Mouse (Mus musculus): ENCODE results near the gene Gm49396. TPM values are rescaled to one million over a fixed set of nuclear protein-coding genes. Genes with fewer than 3 reads are reported as not detected.

The Gm49396 gene
- polyA plus RNA-seq, 1 experiment = 1.9 TPM

DNA sequence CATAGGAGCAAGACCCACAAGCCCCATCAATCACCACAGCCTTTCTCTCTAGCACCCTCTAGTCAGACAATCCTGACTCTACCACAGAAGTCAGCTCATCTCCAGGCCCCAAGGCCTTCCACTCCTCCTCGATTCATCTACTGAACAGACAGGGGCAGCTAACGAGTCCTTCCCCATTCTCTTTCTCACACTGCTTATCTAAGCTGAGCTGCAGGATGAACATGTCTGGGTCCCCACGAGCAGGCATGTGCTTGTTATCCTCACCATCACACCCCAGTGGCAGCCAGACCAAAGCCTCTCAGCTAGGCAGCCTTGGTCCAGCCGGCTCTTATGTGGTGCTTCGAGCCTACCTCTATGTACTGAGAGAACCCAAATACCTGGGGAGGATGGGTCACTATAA lies 9.2 kb downstream of the Gm49396 start:
- no peaks in the 10 kb centered on the region for H3K4me1 ChIP-seq (ENCODE audit: control insufficient read depth, insufficient read depth, low read length)
- no peak overlapping the region for H3K27ac ChIP-seq (ENCODE audit: insufficient read depth, low read length)
- no peaks in the 10 kb centered on the region for H3K9me3 ChIP-seq (replicated peaks; ENCODE audit: control insufficient read depth, insufficient read depth, low read length, poor library complexity, severe bottlenecking)
- TF ChIP-seq EP300 (IDR thresholded peaks at IDR 0.05; ENCODE audit: insufficient read depth, low read depth, low read length) = no peak
- TF ChIP-seq CTCF (IDR thresholded peaks at IDR 0.05; ENCODE audit: low read depth, low read length) = no peak
- no peak for TF ChIP-seq POLR2A (IDR thresholded peaks at IDR 0.05; ENCODE audit: insufficient read depth, low read length)
- H3K36me3 ChIP-seq (ENCODE audit: control insufficient read depth, insufficient read depth, low read length, poor library complexity, severe bottlenecking) = peaks cover 69% of the 10 kb centered on the region
- H3K27me3 ChIP-seq (ENCODE audit: control insufficient read depth, insufficient read depth, low read length, poor library complexity, severe bottlenecking) = no peaks in the 10 kb centered on the region
- no peak overlapping the region for H3K4me3 ChIP-seq (ENCODE audit: low read depth, low read length)
- no peak overlapping the region for H3K9ac ChIP-seq (ENCODE audit: low read depth, poor library complexity, severe bottlenecking)

DNA sequence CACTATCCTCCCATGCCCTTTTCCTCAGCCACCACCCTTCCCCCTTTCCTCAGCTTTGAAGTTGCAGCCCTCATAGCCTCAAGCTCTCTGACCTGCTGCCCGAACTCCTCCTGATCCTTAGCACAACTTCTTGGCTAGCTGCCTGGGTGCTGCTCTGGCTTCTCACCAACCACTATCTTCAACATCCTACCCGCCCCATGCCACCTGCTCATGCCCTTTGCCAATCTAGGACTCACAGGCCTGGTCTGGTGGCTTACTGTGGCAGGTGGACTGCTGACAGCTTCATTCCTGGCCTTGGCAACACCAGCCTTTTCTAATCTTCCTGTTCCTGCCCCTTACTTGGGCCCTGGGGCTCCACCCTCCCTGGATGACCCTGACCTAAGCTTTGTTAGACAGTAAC lies 9.8 kb downstream of the Gm49396 start:
- H3K9ac ChIP-seq (ENCODE audit: low read depth, poor library complexity, severe bottlenecking) = no peak overlapping the region
- no peak overlapping the region for H3K27ac ChIP-seq (ENCODE audit: insufficient read depth, low read length)
- no peaks in the 10 kb centered on the region for H3K4me1 ChIP-seq (ENCODE audit: control insufficient read depth, insufficient read depth, low read length)
- no peaks in the 10 kb centered on the region for H3K27me3 ChIP-seq (ENCODE audit: control insufficient read depth, insufficient read depth, low read length, poor library complexity, severe bottlenecking)
- no peaks in the 10 kb centered on the region for H3K9me3 ChIP-seq (replicated peaks; ENCODE audit: control insufficient read depth, insufficient read depth, low read length, poor library complexity, severe bottlenecking)
- H3K36me3 ChIP-seq (ENCODE audit: control insufficient read depth, insufficient read depth, low read length, poor library complexity, severe bottlenecking) = peaks cover 74% of the 10 kb centered on the region
- no peak overlapping the region for H3K4me3 ChIP-seq (ENCODE audit: low read depth, low read length)
- TF ChIP-seq CTCF (IDR thresholded peaks at IDR 0.05; ENCODE audit: low read depth, low read length) (no peak), EP300 (IDR thresholded peaks at IDR 0.05; ENCODE audit: insufficient read depth, low read depth, low read length) (no peak), POLR2A (IDR thresholded peaks at IDR 0.05; ENCODE audit: insufficient read depth, low read length) (no peak)

DNA sequence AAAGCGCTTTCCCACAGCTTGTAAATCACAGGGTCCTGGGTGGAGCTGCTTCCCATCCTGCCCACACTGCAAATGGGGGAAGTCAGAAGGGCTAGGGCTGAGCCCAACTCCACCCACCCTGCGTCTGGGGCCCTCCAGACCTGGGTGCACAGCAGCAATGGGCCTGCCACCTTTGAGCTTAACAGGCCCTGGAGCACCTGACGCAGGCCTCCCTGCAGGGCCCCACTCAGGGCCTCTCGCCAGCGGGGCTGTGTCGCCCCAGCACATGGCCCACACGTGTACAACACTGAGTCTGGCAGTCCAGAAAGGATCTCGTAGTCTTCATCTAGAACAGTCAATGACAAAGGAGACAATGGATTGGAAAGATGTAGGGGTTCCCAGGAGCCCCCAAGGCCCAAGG lies 16.8 kb downstream of the Gm49396 start:
- Histone ChIP-seq H3K9me3 (replicated peaks; ENCODE audit: control insufficient read depth, insufficient read depth, low read length, poor library complexity, severe bottlenecking) (no peaks in the 10 kb centered on the region), H3K4me3 (ENCODE audit: low read depth, low read length) (no peak overlapping the region), H3K36me3 (ENCODE audit: control insufficient read depth, insufficient read depth, low read length, poor library complexity, severe bottlenecking) (peaks cover 82% of the 10 kb centered on the region), H3K4me1 (ENCODE audit: control insufficient read depth, insufficient read depth, low read length) (no peaks in the 10 kb centered on the region), H3K27ac (ENCODE audit: insufficient read depth, low read length) (no peak overlapping the region), H3K27me3 (ENCODE audit: control insufficient read depth, insufficient read depth, low read length, poor library complexity, severe bottlenecking) (no peaks in the 10 kb centered on the region), H3K9ac (ENCODE audit: low read depth, poor library complexity, severe bottlenecking) (no peak overlapping the region)
- TF ChIP-seq POLR2A (IDR thresholded peaks at IDR 0.05; ENCODE audit: insufficient read depth, low read length) (no peak), EP300 (IDR thresholded peaks at IDR 0.05; ENCODE audit: insufficient read depth, low read depth, low read length) (no peak), CTCF (IDR thresholded peaks at IDR 0.05; ENCODE audit: low read depth, low read length) (no peak)

DNA sequence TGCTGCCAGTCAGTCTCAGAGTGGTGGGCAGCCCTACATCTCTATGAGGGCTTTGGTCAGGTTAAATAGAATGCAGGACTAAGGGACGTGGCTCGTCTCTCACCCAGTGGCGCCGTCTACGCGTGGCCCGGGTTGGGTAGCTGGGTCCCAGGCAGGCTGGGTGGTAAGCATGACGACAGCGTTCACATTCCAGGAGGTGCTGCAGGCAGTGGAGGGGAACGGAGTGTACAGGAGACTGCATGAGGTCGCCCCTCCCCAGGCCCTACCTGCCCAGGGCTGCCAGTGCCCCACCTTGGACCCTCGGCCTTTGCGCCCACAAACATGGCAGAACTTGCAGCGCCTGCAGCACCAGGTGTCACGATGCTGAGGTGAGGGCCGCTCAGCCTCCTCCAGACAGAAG lies 18.4 kb downstream of the Gm49396 start:
- Histone ChIP-seq H3K4me3 (ENCODE audit: low read depth, low read length) (no peak overlapping the region), H3K27me3 (ENCODE audit: control insufficient read depth, insufficient read depth, low read length, poor library complexity, severe bottlenecking) (no peaks in the 10 kb centered on the region), H3K9me3 (replicated peaks; ENCODE audit: control insufficient read depth, insufficient read depth, low read length, poor library complexity, severe bottlenecking) (no peaks in the 10 kb centered on the region), H3K9ac (ENCODE audit: low read depth, poor library complexity, severe bottlenecking) (no peak overlapping the region), H3K36me3 (ENCODE audit: control insufficient read depth, insufficient read depth, low read length, poor library complexity, severe bottlenecking) (peaks cover 82% of the 10 kb centered on the region), H3K4me1 (ENCODE audit: control insufficient read depth, insufficient read depth, low read length) (no peaks in the 10 kb centered on the region), H3K27ac (ENCODE audit: insufficient read depth, low read length) (no peak overlapping the region)
- no peak for TF ChIP-seq EP300 (IDR thresholded peaks at IDR 0.05; ENCODE audit: insufficient read depth, low read depth, low read length)
- TF ChIP-seq CTCF (IDR thresholded peaks at IDR 0.05; ENCODE audit: low read depth, low read length) = no peak
- TF ChIP-seq POLR2A (IDR thresholded peaks at IDR 0.05; ENCODE audit: insufficient read depth, low read length) = no peak

DNA sequence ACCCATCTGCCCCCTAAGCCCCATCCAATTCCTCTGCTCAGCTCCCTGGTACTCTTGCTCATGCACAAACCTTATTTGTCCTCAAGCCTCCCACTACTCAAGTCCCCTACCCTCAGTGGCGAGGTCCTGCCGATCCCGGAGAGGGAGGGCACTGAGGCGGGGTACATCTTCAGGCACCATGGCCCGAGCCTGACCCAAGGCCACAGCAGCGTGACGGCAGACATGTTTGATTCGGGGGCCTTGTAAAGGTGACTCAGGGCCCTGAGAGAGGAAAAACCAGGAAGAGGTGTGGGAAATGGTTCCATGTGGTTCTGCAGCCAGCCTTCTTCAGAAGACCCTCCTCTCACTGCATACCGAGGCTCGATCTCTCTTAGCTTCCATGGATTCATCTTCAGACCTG lies 21.2 kb downstream of the Gm49396 start:
- Histone ChIP-seq H3K4me3 (ENCODE audit: low read depth, low read length) (no peak overlapping the region), H3K4me1 (ENCODE audit: control insufficient read depth, insufficient read depth, low read length) (no peaks in the 10 kb centered on the region), H3K9me3 (replicated peaks; ENCODE audit: control insufficient read depth, insufficient read depth, low read length, poor library complexity, severe bottlenecking) (no peaks in the 10 kb centered on the region), H3K36me3 (ENCODE audit: control insufficient read depth, insufficient read depth, low read length, poor library complexity, severe bottlenecking) (peaks cover 57% of the 10 kb centered on the region), H3K27me3 (ENCODE audit: control insufficient read depth, insufficient read depth, low read length, poor library complexity, severe bottlenecking) (no peaks in the 10 kb centered on the region), H3K27ac (ENCODE audit: insufficient read depth, low read length) (no peak overlapping the region), H3K9ac (ENCODE audit: low read depth, poor library complexity, severe bottlenecking) (no peak overlapping the region)
- TF ChIP-seq CTCF (IDR thresholded peaks at IDR 0.05; ENCODE audit: low read depth, low read length) (no peak), POLR2A (IDR thresholded peaks at IDR 0.05; ENCODE audit: insufficient read depth, low read length) (no peak), EP300 (IDR thresholded peaks at IDR 0.05; ENCODE audit: insufficient read depth, low read depth, low read length) (no peak)

DNA sequence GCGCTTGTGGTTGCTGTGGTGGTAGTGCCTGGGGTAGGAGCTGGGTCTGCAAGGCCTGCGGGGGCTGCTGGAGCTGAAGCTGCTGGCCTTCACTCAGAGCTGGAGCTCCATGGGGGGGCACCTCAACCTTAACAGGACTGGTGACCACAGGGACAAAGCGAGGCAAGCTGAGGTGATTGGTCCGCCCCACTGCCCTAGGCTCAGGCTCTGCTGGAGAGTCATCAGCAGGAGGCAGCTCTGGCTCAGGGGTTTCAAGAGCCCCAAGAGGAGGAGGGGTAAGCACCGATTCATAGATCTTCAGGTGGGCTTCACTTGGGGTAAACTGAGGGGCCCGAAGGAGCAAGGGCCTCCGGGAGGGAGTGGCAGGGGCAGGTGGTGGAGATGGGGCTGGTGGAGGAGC lies 22.0 kb downstream of the Gm49396 start:
- H3K4me3 ChIP-seq (ENCODE audit: low read depth, low read length) = no peak overlapping the region
- H3K36me3 ChIP-seq (ENCODE audit: control insufficient read depth, insufficient read depth, low read length, poor library complexity, severe bottlenecking) = peaks cover 50% of the 10 kb centered on the region

More for the DNA sequence above, 22.0 kb downstream of the Gm49396 start:
- Histone ChIP-seq H3K27ac (ENCODE audit: insufficient read depth, low read length) (no peak overlapping the region), H3K9me3 (replicated peaks; ENCODE audit: control insufficient read depth, insufficient read depth, low read length, poor library complexity, severe bottlenecking) (no peaks in the 10 kb centered on the region), H3K9ac (ENCODE audit: low read depth, poor library complexity, severe bottlenecking) (no peak overlapping the region), H3K27me3 (ENCODE audit: control insufficient read depth, insufficient read depth, low read length, poor library complexity, severe bottlenecking) (no peaks in the 10 kb centered on the region), H3K4me1 (ENCODE audit: control insufficient read depth, insufficient read depth, low read length) (peaks cover under 1% of the 10 kb centered on the region)
- TF ChIP-seq POLR2A (IDR thresholded peaks at IDR 0.05; ENCODE audit: insufficient read depth, low read length) (no peak), EP300 (IDR thresholded peaks at IDR 0.05; ENCODE audit: insufficient read depth, low read depth, low read length) (no peak), CTCF (IDR thresholded peaks at IDR 0.05; ENCODE audit: low read depth, low read length) (no peak)

All from ES-Bruce4 (cell line).